Mouse (Mus musculus): ENCODE measurements around the gene Gm10722.
"Not testable (repeated sequence)": the region's sequence is repeated elsewhere in the genome, so short reads cannot be mapped to it uniquely, and the experiment has no call there.

DNA sequence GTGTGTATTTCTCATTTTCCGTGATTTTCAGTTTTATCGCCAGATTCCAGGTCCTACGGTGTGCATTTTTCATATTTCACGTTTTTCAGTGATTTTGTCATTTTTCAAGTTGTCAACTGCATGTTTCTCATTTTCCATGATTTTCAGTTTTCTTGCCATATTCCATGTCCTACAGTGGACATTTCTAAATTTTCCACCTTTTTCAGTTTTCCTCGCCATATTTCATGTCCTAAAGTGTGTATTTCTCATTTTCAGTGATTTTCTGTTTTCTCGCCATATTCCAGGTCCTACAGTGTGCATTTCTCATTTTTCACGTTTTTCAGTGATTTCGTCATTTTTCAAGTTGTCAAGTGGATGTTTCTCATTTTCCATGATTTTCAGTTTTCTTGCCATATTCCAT lies 284 bp downstream of the Gm10722 start:
- not testable (repeated sequence) for TF ChIP-seq CTCF (IDR thresholded peaks at IDR 0.05; ENCODE audit: extremely low read depth, insufficient read length, insufficient replicate concordance, low read depth, low read length); POLR2A (IDR thresholded peaks at IDR 0.05; ENCODE audit: low read depth, low read length)
